Mouse (Mus musculus) frontal cortex, postnatal 25 days (tissue): ENCODE data around the gene Ifit1bl1.
A peak's percentile ranks its signal among the peaks of the same experiment; 100 is the strongest.
"Not testable (repeated sequence)": the region's sequence is repeated elsewhere in the genome, so short reads cannot be mapped to it uniquely, and the experiment has no call there.

ENCODE experiments used
- DNase-seq, 2 experiments: peaks; one replicate each; pipeline ENCODE4 v3.0.0; 2022; ENCODE audit warnings: low spot score in 2 of 2

Gene Ifit1bl1

GRCm38 (mm10) chr19:34601888-34602287, at the start of gene Ifit1bl1:
Ifit1bl1 (minus strand) TSS chr19:34601956.
- DNase-seq: not testable (repeated sequence)

GRCm38 (mm10) chr19:34650997-34651396, 49.2 kb upstream of the Ifit1bl1 start:
- no peak for DNase-seq

- DNase-seq: no peak
These were observed 48.5 kb upstream of the Ifit1bl1 start for GRCm38 (mm10) chr19:34650276-34650675.

GRCm38 (mm10) chr19:34647630-34648029, 45.9 kb upstream of the Ifit1bl1 start:
- DNase-seq: not testable (repeated sequence)

GRCm38 (mm10) chr19:34642616-34643015, 40.9 kb upstream of the Ifit1bl1 start:
- DNase-seq: no peak

- no peak for DNase-seq
These were observed 38.9 kb upstream of the Ifit1bl1 start, which contains the start of the genes Ifit1bl2 and Ifit1 for GRCm38 (mm10) chr19:34640623-34641022. Ifit1bl2 (minus strand) TSS chr19:34640743. Ifit1 (plus strand) TSS chr19:34640871.

GRCm38 (mm10) chr19:34636933-34637557, 35.3 kb upstream of the Ifit1bl1 start:
- peak; percentile 45 to 51 for DNase-seq

- DNase-seq: no peak
These were observed 31.7 kb upstream of the Ifit1bl1 start for GRCm38 (mm10) chr19:34633484-34633883.

GRCm38 (mm10) chr19:34631487-34631886, 29.7 kb upstream of the Ifit1bl1 start:
- DNase-seq: no peak

- no peak for DNase-seq
These were observed 25.7 kb upstream of the Ifit1bl1 start for GRCm38 (mm10) chr19:34627496-34627895.

GRCm38 (mm10) chr19:34624663-34625062, 22.9 kb upstream of the Ifit1bl1 start:
- DNase-seq: no peak

GRCm38 (mm10) chr19:34623781-34624180, 22.0 kb upstream of the Ifit1bl1 start:
- DNase-seq: no peak

GRCm38 (mm10) chr19:34620871-34621270, 19.1 kb upstream of the Ifit1bl1 start:
- no peak for DNase-seq

- not testable (repeated sequence) for DNase-seq
These were observed 10.7 kb upstream of the Ifit1bl1 start for GRCm38 (mm10) chr19:34612243-34613001.

GRCm38 (mm10) chr19:34610118-34610517, 8.4 kb upstream of the Ifit1bl1 start:
- DNase-seq: not testable (repeated sequence)

- not testable (repeated sequence) for DNase-seq
These were observed 5.7 kb upstream of the Ifit1bl1 start, which contains the start of gene Ifit3b for GRCm38 (mm10) chr19:34607237-34608051. Ifit3b (plus strand) TSS chr19:34607970.

GRCm38 (mm10) chr19:34605472-34605871, 3.7 kb upstream of the Ifit1bl1 start:
- no peak for DNase-seq

- not testable (repeated sequence) for DNase-seq
These were observed 2.5 kb downstream of the Ifit1bl1 start for GRCm38 (mm10) chr19:34599250-34599649.

GRCm38 (mm10) chr19:34598341-34598740, 3.4 kb downstream of the Ifit1bl1 start:
- no peak for DNase-seq

- no peak for DNase-seq
These were observed 4.9 kb downstream of the Ifit1bl1 start for GRCm38 (mm10) chr19:34596811-34597210.

GRCm38 (mm10) chr19:34594523-34594922, 7.2 kb downstream of the Ifit1bl1 start:
- DNase-seq: not testable (repeated sequence)

- no peak for DNase-seq
These were observed 8.3 kb downstream of the Ifit1bl1 start for GRCm38 (mm10) chr19:34593456-34593855.
